15 mouse cellular contexts compared by ENCODE assay signal in genomic region chr8:48957614-48958013, GRCm38 (mm10).
"Had no signal": no experiment of that assay in that cellular context is flagged by ENCODE, and none has a peak within 500 bp of the region (broad histone marks: within the 10 kb centered on the region; RNA-seq: fewer than 3 reads in every experiment).

No protein-coding gene starts in this region.

- H3K4me1 ChIP-seq: limb, embryonic 15.5 days; liver, embryonic 12.5 days; midbrain, embryonic 15.5 days; neural tube, embryonic 15.5 days had no signal

- ATAC-seq: intestine, embryonic 16.5 days; liver, embryonic 12.5 days; midbrain, embryonic 15.5 days had no signal

- H3K4me3 ChIP-seq: limb, embryonic 15.5 days; liver, embryonic 12.5 days; midbrain, embryonic 15.5 days; neural tube, embryonic 15.5 days had no signal

- H3K9me3 ChIP-seq: limb, embryonic 15.5 days; liver, embryonic 12.5 days; midbrain, embryonic 15.5 days; neural tube, embryonic 15.5 days had no signal

- H3K4me2 ChIP-seq: limb, embryonic 15.5 days; liver, embryonic 12.5 days; lung, embryonic 14.5 days; midbrain, embryonic 15.5 days; neural tube, embryonic 15.5 days had no signal

- H3K36me3 ChIP-seq: limb, embryonic 15.5 days; liver, embryonic 12.5 days; midbrain, embryonic 15.5 days; neural tube, embryonic 15.5 days had no signal

- DNase-seq: kidney, adult 9 months; kidney, postnatal 25 days; layer of hippocampus, adult 9-11 months; layer of hippocampus, postnatal 36 days; lung, embryonic 14.5 days; lung, postnatal 10 days; right cerebral cortex, adult 18-20 months; right cerebral cortex, postnatal 25 days; thymus, postnatal 36 days had no signal

- H3K27ac ChIP-seq: limb, embryonic 15.5 days; liver, embryonic 12.5 days; macrophage; midbrain, embryonic 15.5 days; neural tube, embryonic 15.5 days had no signal

- H3K27me3 ChIP-seq: limb, embryonic 15.5 days; liver, embryonic 12.5 days; midbrain, embryonic 15.5 days; neural tube, embryonic 15.5 days had no signal

- H3K9ac ChIP-seq: limb, embryonic 15.5 days; liver, embryonic 12.5 days; lung, embryonic 14.5 days; midbrain, embryonic 15.5 days; neural tube, embryonic 15.5 days had no signal
